Mouse (Mus musculus): ENCODE measurements around the gene Galnt16. TPM values are rescaled to one million over a fixed set of nuclear protein-coding genes. Genes with fewer than 3 reads are reported as not detected.

The Galnt16 gene
- polyA plus RNA-seq, 1 experiment from 2014 or later, result 28.5 TPM

GRCm38 (mm10) chr12:80598756-80599155, 80.7 kb downstream of the Galnt16 start:
- H3K9me3 ChIP-seq (ENCODE audit: control insufficient read depth, low read length), result no peaks in the 10 kb centered on the region
- H3K27me3 ChIP-seq (replicated peaks; ENCODE audit: control insufficient read depth, insufficient read depth, low read length), result no peaks in the 10 kb centered on the region
- WGBS, result 20% methylated on average over 6 of the region's 6 CpGs
- no peaks in the 10 kb centered on the region for H3K36me3 ChIP-seq (ENCODE audit: control insufficient read depth, insufficient read depth)
- ATAC-seq, result peak; percentile 89
- H3K4me1 ChIP-seq (replicated peaks; ENCODE audit: control insufficient read depth, insufficient read depth, low read length), result 0 out of 2 replicates have a peak, but pooled peaks cover 3% of the 10 kb centered on the region
- peak overlapping the region; percentile 38 for H3K27ac ChIP-seq (ENCODE audit: low read length)
- no peak overlapping the region for H3K4me3 ChIP-seq (replicated peaks; ENCODE audit: low read length)
- no peak overlapping the region for H3K9ac ChIP-seq (replicated peaks; ENCODE audit: low read depth, low read length)
- H3K4me2 ChIP-seq (ENCODE audit: low read length), result no peak overlapping the region

- H3K4me3 ChIP-seq (replicated peaks; ENCODE audit: low read length), result no peak overlapping the region
- ATAC-seq, result no peak
- no peaks in the 10 kb centered on the region for H3K27me3 ChIP-seq (replicated peaks; ENCODE audit: control insufficient read depth, insufficient read depth, low read length)
- WGBS, result 85% methylated on average over 9 of the region's 9 CpGs
- 0 out of 2 replicates have a peak, but pooled peaks cover 11% of the 10 kb centered on the region for H3K4me1 ChIP-seq (replicated peaks; ENCODE audit: control insufficient read depth, insufficient read depth, low read length)
- no peak overlapping the region for H3K27ac ChIP-seq (ENCODE audit: low read length)
- no peak overlapping the region for H3K4me2 ChIP-seq (ENCODE audit: low read length)
- H3K36me3 ChIP-seq (ENCODE audit: control insufficient read depth, insufficient read depth), result no peaks in the 10 kb centered on the region
- no peaks in the 10 kb centered on the region for H3K9me3 ChIP-seq (ENCODE audit: control insufficient read depth, low read length)
- H3K9ac ChIP-seq (replicated peaks; ENCODE audit: low read depth, low read length), result no peak overlapping the region
Observed at GRCm38 (mm10) chr12:80601597-80602269, 83.7 kb downstream of the Galnt16 start.

GRCm38 (mm10) chr12:80602432-80602831, 84.4 kb downstream of the Galnt16 start:
- no peak for ATAC-seq
- Histone ChIP-seq H3K4me3 (replicated peaks; ENCODE audit: low read length) (no peak overlapping the region), H3K4me2 (ENCODE audit: low read length) (no peak overlapping the region), H3K9ac (replicated peaks; ENCODE audit: low read depth, low read length) (no peak overlapping the region), H3K9me3 (ENCODE audit: control insufficient read depth, low read length) (no peaks in the 10 kb centered on the region), H3K4me1 (replicated peaks; ENCODE audit: control insufficient read depth, insufficient read depth, low read length) (0 out of 2 replicates have a peak, but pooled peaks cover 11% of the 10 kb centered on the region), H3K36me3 (ENCODE audit: control insufficient read depth, insufficient read depth) (no peaks in the 10 kb centered on the region), H3K27me3 (replicated peaks; ENCODE audit: control insufficient read depth, insufficient read depth, low read length) (no peaks in the 10 kb centered on the region), H3K27ac (ENCODE audit: low read length) (no peak overlapping the region)
- 95% methylated on average over 5 of the region's 5 CpGs for WGBS

- Histone ChIP-seq H3K4me3 (replicated peaks; ENCODE audit: low read length) (no peak overlapping the region), H3K36me3 (ENCODE audit: control insufficient read depth, insufficient read depth) (no peaks in the 10 kb centered on the region), H3K4me2 (ENCODE audit: low read length) (no peak overlapping the region), H3K9ac (replicated peaks; ENCODE audit: low read depth, low read length) (no peak overlapping the region), H3K27ac (ENCODE audit: low read length) (no peak overlapping the region), H3K27me3 (replicated peaks; ENCODE audit: control insufficient read depth, insufficient read depth, low read length) (no peaks in the 10 kb centered on the region), H3K4me1 (replicated peaks; ENCODE audit: control insufficient read depth, insufficient read depth, low read length) (0 out of 2 replicates have a peak, but pooled peaks cover 11% of the 10 kb centered on the region), H3K9me3 (ENCODE audit: control insufficient read depth, low read length) (no peaks in the 10 kb centered on the region)
- ATAC-seq, result no peak
- 62% methylated on average over 4 of the region's 4 CpGs for WGBS
Observed at GRCm38 (mm10) chr12:80603566-80603965, 85.5 kb downstream of the Galnt16 start.

GRCm38 (mm10) chr12:80604218-80604617, 86.1 kb downstream of the Galnt16 start:
- no peaks in the 10 kb centered on the region for H3K36me3 ChIP-seq (ENCODE audit: control insufficient read depth, insufficient read depth)
- peak; percentile 28; the same call in 1 of the 2 replicates for ATAC-seq
- H3K27me3 ChIP-seq (replicated peaks; ENCODE audit: control insufficient read depth, insufficient read depth, low read length), result no peaks in the 10 kb centered on the region
- WGBS, result 75% methylated on average over 2 of the region's 2 CpGs
- no peak overlapping the region for H3K27ac ChIP-seq (ENCODE audit: low read length)
- H3K9me3 ChIP-seq (ENCODE audit: control insufficient read depth, low read length), result no peaks in the 10 kb centered on the region
- 0 out of 2 replicates have a peak, but pooled peaks cover 11% of the 10 kb centered on the region for H3K4me1 ChIP-seq (replicated peaks; ENCODE audit: control insufficient read depth, insufficient read depth, low read length)
- H3K4me2 ChIP-seq (ENCODE audit: low read length), result no peak overlapping the region
- H3K4me3 ChIP-seq (replicated peaks; ENCODE audit: low read length), result no peak overlapping the region
- H3K9ac ChIP-seq (replicated peaks; ENCODE audit: low read depth, low read length), result no peak overlapping the region

GRCm38 (mm10) chr12:80608576-80608975, 90.5 kb downstream of the Galnt16 start:
- Histone ChIP-seq H3K27me3 (replicated peaks; ENCODE audit: control insufficient read depth, insufficient read depth, low read length) (no peaks in the 10 kb centered on the region), H3K4me3 (replicated peaks; ENCODE audit: low read length) (no peak overlapping the region), H3K27ac (ENCODE audit: low read length) (no peak overlapping the region), H3K9ac (replicated peaks; ENCODE audit: low read depth, low read length) (no peak overlapping the region), H3K4me2 (ENCODE audit: low read length) (no peak overlapping the region), H3K4me1 (replicated peaks; ENCODE audit: control insufficient read depth, insufficient read depth, low read length) (0 out of 2 replicates have a peak, but pooled peaks cover 8% of the 10 kb centered on the region), H3K9me3 (ENCODE audit: control insufficient read depth, low read length) (no peaks in the 10 kb centered on the region), H3K36me3 (ENCODE audit: control insufficient read depth, insufficient read depth) (no peaks in the 10 kb centered on the region)
- 96% methylated on average over 1 of the region's 1 CpGs for WGBS
- ATAC-seq, result no peak

GRCm38 (mm10) chr12:80609928-80610327, 91.9 kb downstream of the Galnt16 start:
- H3K36me3 ChIP-seq (ENCODE audit: control insufficient read depth, insufficient read depth), result no peaks in the 10 kb centered on the region
- H3K9me3 ChIP-seq (ENCODE audit: control insufficient read depth, low read length), result no peaks in the 10 kb centered on the region
- no peak overlapping the region for H3K9ac ChIP-seq (replicated peaks; ENCODE audit: low read depth, low read length)
- ATAC-seq, result no peak
- no peak overlapping the region for H3K4me3 ChIP-seq (replicated peaks; ENCODE audit: low read length)
- no peak overlapping the region for H3K4me2 ChIP-seq (ENCODE audit: low read length)
- H3K27ac ChIP-seq (ENCODE audit: low read length), result no peak overlapping the region
- H3K4me1 ChIP-seq (replicated peaks; ENCODE audit: control insufficient read depth, insufficient read depth, low read length), result no peaks in the 10 kb centered on the region
- 69% methylated on average over 3 of the region's 3 CpGs for WGBS
- no peaks in the 10 kb centered on the region for H3K27me3 ChIP-seq (replicated peaks; ENCODE audit: control insufficient read depth, insufficient read depth, low read length)

GRCm38 (mm10) chr12:80612113-80612791, 94.2 kb downstream of the Galnt16 start:
- H3K36me3 ChIP-seq (ENCODE audit: control insufficient read depth, insufficient read depth), result no peaks in the 10 kb centered on the region
- no peak overlapping the region for H3K9ac ChIP-seq (replicated peaks; ENCODE audit: low read depth, low read length)
- no peak overlapping the region for H3K4me2 ChIP-seq (ENCODE audit: low read length)
- H3K4me3 ChIP-seq (replicated peaks; ENCODE audit: low read length), result no peak overlapping the region
- no peak for ATAC-seq
- H3K27ac ChIP-seq (ENCODE audit: low read length), result no peak overlapping the region
- no peaks in the 10 kb centered on the region for H3K4me1 ChIP-seq (replicated peaks; ENCODE audit: control insufficient read depth, insufficient read depth, low read length)
- H3K9me3 ChIP-seq (ENCODE audit: control insufficient read depth, low read length), result no peaks in the 10 kb centered on the region
- H3K27me3 ChIP-seq (replicated peaks; ENCODE audit: control insufficient read depth, insufficient read depth, low read length), result no peaks in the 10 kb centered on the region
- 53% methylated on average over 9 of the region's 9 CpGs for WGBS

- Histone ChIP-seq H3K4me1 (replicated peaks; ENCODE audit: control insufficient read depth, insufficient read depth, low read length) (no peaks in the 10 kb centered on the region), H3K27me3 (replicated peaks; ENCODE audit: control insufficient read depth, insufficient read depth, low read length) (no peaks in the 10 kb centered on the region), H3K9ac (replicated peaks; ENCODE audit: low read depth, low read length) (no peak overlapping the region), H3K4me3 (replicated peaks; ENCODE audit: low read length) (no peak overlapping the region), H3K36me3 (ENCODE audit: control insufficient read depth, insufficient read depth) (no peaks in the 10 kb centered on the region), H3K4me2 (ENCODE audit: low read length) (no peak overlapping the region), H3K9me3 (ENCODE audit: control insufficient read depth, low read length) (no peaks in the 10 kb centered on the region), H3K27ac (ENCODE audit: low read length) (no peak overlapping the region)
- ATAC-seq, result no peak
- WGBS, result 79% methylated on average over 7 of the region's 7 CpGs
Observed at GRCm38 (mm10) chr12:80615371-80616257, 97.5 kb downstream of the Galnt16 start.
